Mouse (Mus musculus) stomach, postnatal 0 days (tissue): ENCODE results near the gene Gmds. TPM values are rescaled to one million over a fixed set of nuclear protein-coding genes. Genes with fewer than 3 reads are reported as not detected.

Source experiments
- ATAC-seq: fragments of 200-750 bp; cut with Nextera tagmentation; 2 replicates; pipeline ENCODE4 v1.8.0; 2017; ENCODE audit not compliant: low FRiP score, low TSS enrichment
- DNase-seq: peaks from one replicate; pipeline ENCODE4 v3.0.0-alpha.2; 2016; ENCODE audit warnings: low spot score
- H3K27ac ChIP-seq: fragments of 300-500 bp; sonication (generic); replicated peaks from 2 replicates; pipeline ENCODE4 v1.5.1; 2014; ENCODE audit warnings: mild to moderate bottlenecking, control low read depth
- H3K27me3 ChIP-seq: fragments of 300-500 bp; sonication (generic); 2 replicates; pipeline ENCODE4 v1.6.1; 2014; ENCODE audit warnings: low read length; ENCODE audit not compliant: control insufficient read depth, insufficient read depth
- H3K36me3 ChIP-seq: fragments of 300-500 bp; sonication (generic); 2 replicates; pipeline ENCODE4 v1.6.1; 2014; ENCODE audit warnings: low read length, mixed read lengths; ENCODE audit not compliant: control insufficient read depth, insufficient read depth
- H3K4me1 ChIP-seq: fragments of 300-500 bp; sonication (generic); replicated peaks from 2 replicates; pipeline ENCODE4 v1.6.1; 2014; ENCODE audit warnings: antibody characterized with exemption; ENCODE audit not compliant: control insufficient read depth, insufficient read depth
- H3K4me2 ChIP-seq: fragments of 300-500 bp; sonication (generic); replicated peaks from 2 replicates; pipeline ENCODE4 v1.6.1; 2014; ENCODE audit warnings: low read depth, mild to moderate bottlenecking, control low read depth, moderate library complexity
- H3K4me3 ChIP-seq: fragments of 300-500 bp; sonication (generic); 2 replicates; pipeline ENCODE4 v1.5.1; 2014; ENCODE audit warnings: low read depth, low read length, control low read depth
- H3K9ac ChIP-seq: fragments of 300-500 bp; sonication (generic); 2 replicates; pipeline ENCODE4 v1.6.1; 2014; ENCODE audit warnings: mild to moderate bottlenecking, low read length, control low read depth, mixed read lengths
- H3K9me3 ChIP-seq: fragments of 300-500 bp; sonication (generic); 2 replicates; pipeline ENCODE4 v1.6.1; 2016; ENCODE audit warnings: low read length; ENCODE audit not compliant: control insufficient read depth
- CTCF ChIP-seq: IDR thresholded peaks from 2 replicates; pipeline ENCODE4 v1.5.1; 2016; ENCODE audit warnings: antibody characterized with exemption, low read depth, mild to moderate bottlenecking, moderate library complexity
- EP300 ChIP-seq: optimal IDR thresholded peaks from 2 replicates; pipeline ENCODE3; 2016; ENCODE audit warnings: antibody characterized with exemption
- WGBS: fragments of 180-500 bp; shearing (Covaris S2); extraction: QIAGEN DNeasy Blood & Tissue Kit; methylation state at CpG from one replicate; pipeline ENCODE4 v1.1.7; 2014; 5-methylcytosine and 5-hydroxymethylcytosine counted together
- polyA plus RNA-seq: library from polyadenylated mRNA; unstranded; fragments of >200 nt; fragmentation: Nextera tagmentation; extraction: Ambion mirVana; gene quantifications from 2 replicates; pipeline ENCODE4 v1.2.1, GENCODE M21; 2015

Gmds gene
- 101 and 102 TPM in 2 replicates for polyA plus RNA-seq

- TF ChIP-seq CTCF: no peak
- TF ChIP-seq EP300: peak; percentile 26
- 1% methylated on average over 47 of the region's 55 CpGs for WGBS
- no peaks in the 10 kb centered on the region for H3K4me1 ChIP-seq
- peak; percentile 95 for DNase-seq
- peak within 1 kb of the TSS; percentile 85 for H3K27ac ChIP-seq
- H3K4me3 ChIP-seq: peak within 1 kb of the TSS; percentile 79
- peak within 1 kb of the TSS; percentile 90 for H3K4me2 ChIP-seq
- H3K9ac ChIP-seq: peak within 1 kb of the TSS; percentile 82
- no peaks in the 10 kb centered on the region for H3K9me3 ChIP-seq
- ATAC-seq: peak; percentile 99
- no peaks in the 10 kb centered on the region for H3K36me3 ChIP-seq
- no peaks in the 10 kb centered on the region for H3K27me3 ChIP-seq
Measured at GRCm38 (mm10) chr13:32338513-32339365, at the start of gene Gmds. TSS of gene Gmds (minus strand) at chr13:32338740.

GRCm38 (mm10) chr13:32385421-32386092 is 47.0 kb upstream of the Gmds start:
- Histone ChIP-seq H3K27me3 (no peaks in the 10 kb centered on the region), H3K4me1 (no peaks in the 10 kb centered on the region), H3K27ac (no peak overlapping the region), H3K4me2 (no peak overlapping the region), H3K36me3 (no peaks in the 10 kb centered on the region), H3K9ac (no peak overlapping the region), H3K4me3 (no peak overlapping the region), H3K9me3 (no peaks in the 10 kb centered on the region)
- DNase-seq: no peak
- TF ChIP-seq CTCF (no peak), EP300 (no peak)
- ATAC-seq: no peak
- WGBS: 39% methylated on average over 4 of the region's 4 CpGs

- Histone ChIP-seq H3K9me3 (no peaks in the 10 kb centered on the region), H3K9ac (no peak overlapping the region), H3K4me1 (no peaks in the 10 kb centered on the region), H3K27ac (0 out of 2 replicates have a peak overlapping the region, but pooled peaks have one; percentile 40), H3K27me3 (no peaks in the 10 kb centered on the region), H3K36me3 (no peaks in the 10 kb centered on the region), H3K4me3 (no peak overlapping the region), H3K4me2 (no peak overlapping the region)
- 47% methylated on average over 6 of the region's 6 CpGs for WGBS
- peak; percentile 40 for DNase-seq
- peak; percentile 88 for ATAC-seq
- TF ChIP-seq CTCF (no peak), EP300 (no peak)
Measured at GRCm38 (mm10) chr13:32382227-32383010, 43.9 kb upstream of the Gmds start.

GRCm38 (mm10) chr13:32378634-32379033 is 40.1 kb upstream of the Gmds start:
- H3K27ac ChIP-seq: no peak overlapping the region
- H3K4me1 ChIP-seq: no peaks in the 10 kb centered on the region
- H3K36me3 ChIP-seq: no peaks in the 10 kb centered on the region
- no peaks in the 10 kb centered on the region for H3K27me3 ChIP-seq
- no peak overlapping the region for H3K9ac ChIP-seq
- no peaks in the 10 kb centered on the region for H3K9me3 ChIP-seq
- no peak overlapping the region for H3K4me2 ChIP-seq
- WGBS: 88% methylated on average over 1 of the region's 1 CpGs
- no peak for DNase-seq
- H3K4me3 ChIP-seq: no peak overlapping the region
- no peak for TF ChIP-seq CTCF
- no peak for TF ChIP-seq EP300
- ATAC-seq: no peak

- H3K27ac ChIP-seq: no peak overlapping the region
- H3K9ac ChIP-seq: no peak overlapping the region
- H3K4me1 ChIP-seq: no peaks in the 10 kb centered on the region
- no peaks in the 10 kb centered on the region for H3K9me3 ChIP-seq
- 66% methylated on average over 2 of the region's 2 CpGs for WGBS
- peak; percentile 61 for ATAC-seq
- no peaks in the 10 kb centered on the region for H3K36me3 ChIP-seq
- DNase-seq: no peak
- H3K4me3 ChIP-seq: no peak overlapping the region
- no peak for TF ChIP-seq EP300
- TF ChIP-seq CTCF: no peak
- no peak overlapping the region for H3K4me2 ChIP-seq
- no peaks in the 10 kb centered on the region for H3K27me3 ChIP-seq
Measured at GRCm38 (mm10) chr13:32372531-32372883, 34.0 kb upstream of the Gmds start.
